Mouse (Mus musculus) spleen, adult 2 months (tissue): ENCODE measurements around the gene Atg4a-ps.

ENCODE experiments used
- CTCF ChIP-seq: fragments of 200-500 bp; IDR thresholded peaks from 2 replicates; pipeline ENCODE4 v1.5.1; 2011; ENCODE audit warnings: mild to moderate bottlenecking, inconsistent platforms; ENCODE audit not compliant: insufficient read depth, insufficient read length, insufficient replicate concordance; ENCODE audit errors: extremely low read depth
- POLR2A ChIP-seq: fragments of 200-500 bp; IDR thresholded peaks from 2 replicates; pipeline ENCODE4 v1.6.1; 2011; ENCODE audit warnings: low read depth, low read length, inconsistent platforms

DNA sequence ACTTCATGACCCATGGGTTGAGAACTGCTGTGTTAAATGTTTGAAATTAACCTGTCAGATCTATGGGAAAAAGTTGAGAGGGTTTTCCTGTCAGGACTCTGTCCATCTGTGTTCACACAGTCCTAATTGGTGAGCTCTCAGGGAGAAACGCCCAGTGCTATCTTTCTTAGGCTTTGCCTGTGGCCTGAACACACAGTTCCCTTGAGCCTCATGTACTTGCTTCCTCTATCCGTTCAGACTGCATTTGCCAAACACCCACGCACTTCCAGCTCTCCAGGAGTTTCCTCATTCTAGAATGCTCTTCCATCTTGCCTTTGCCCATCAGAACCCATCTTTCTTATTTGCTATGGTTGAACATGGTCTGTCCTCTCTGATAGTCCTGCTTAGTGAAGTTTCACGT lies 2.6 kb upstream of the Atg4a-ps start:
- TF ChIP-seq CTCF: no peak
- no peak for TF ChIP-seq POLR2A
